Mouse (Mus musculus): ENCODE data around the gene Apc2. TPM values are rescaled to one million over a fixed set of nuclear protein-coding genes. Genes with fewer than 3 reads are reported as not detected.

Gene Apc2
- polyA plus RNA-seq, 1 experiment from 2014 or later, result 8.7 TPM

- Histone ChIP-seq H3K9me3 (ENCODE audit: control insufficient read depth, low read depth, low read length) (no peaks in the 10 kb centered on the region), H3K36me3 (ENCODE audit: control insufficient read depth, insufficient read depth, low read length) (no peaks in the 10 kb centered on the region), H3K27me3 (ENCODE audit: control insufficient read depth, insufficient read depth, low read length) (no peaks in the 10 kb centered on the region), H3K27ac (ENCODE audit: low read length) (no peak overlapping the region), H3K4me1 (ENCODE audit: control insufficient read depth, insufficient read depth, low read length) (no peaks in the 10 kb centered on the region), H3K9ac (replicated peaks; ENCODE audit: low read depth, low read length) (no peak overlapping the region), H3K4me3 (ENCODE audit: low read depth, low read length) (no peak overlapping the region), H3K4me2 (replicated peaks; ENCODE audit: low read depth, low read length) (no peak overlapping the region)
- no peak for ATAC-seq (ENCODE audit: insufficient number of reproducible peaks, insufficient read depth, low FRiP score, low read depth)
- WGBS, result 62% methylated on average over 6 of the region's 6 CpGs
Observed at GRCm38 (mm10) chr10:80365736-80366135, 70.0 kb downstream of the Apc2 start.

Small RNAs within 50 kb of the gene (microRNA-seq; reads per million reads assigned to microRNA genes)
- gene Mir6911, result not detected

Other genes starting within 250 kb of the Apc2 start
- 434 and 466 TPM in 2 replicates for gene Gpx4, start 248.8 kb upstream of the Apc2 start, polyA plus RNA-seq (2014; fragmentation: Nextera tagmentation; extraction: Ambion mirVana)
- gene Sbno2, start 190.4 kb upstream of the Apc2 start, polyA plus RNA-seq (2014; fragmentation: Nextera tagmentation; extraction: Ambion mirVana), result 13.2 and 15.7 TPM in 2 replicates
- gene Stk11, start 180.2 kb upstream of the Apc2 start, polyA plus RNA-seq (2014; fragmentation: Nextera tagmentation; extraction: Ambion mirVana), result 25.2 and 25.9 TPM in 2 replicates
- gene Atp5d, start 157.3 kb upstream of the Apc2 start, polyA plus RNA-seq (2014; fragmentation: Nextera tagmentation; extraction: Ambion mirVana), result 481 and 531 TPM in 2 replicates
- gene Cbarp, start 155.1 kb upstream of the Apc2 start, polyA plus RNA-seq (2014; fragmentation: Nextera tagmentation; extraction: Ambion mirVana), result 7.5 and 10.1 TPM in 2 replicates
- 29.3 and 32.1 TPM in 2 replicates for gene Midn, start 147.7 kb upstream of the Apc2 start, polyA plus RNA-seq (2014; fragmentation: Nextera tagmentation; extraction: Ambion mirVana)
- 92.7 and 105 TPM in 2 replicates for gene Cirbp, start 130.0 kb upstream of the Apc2 start, polyA plus RNA-seq (2014; fragmentation: Nextera tagmentation; extraction: Ambion mirVana)
- gene 1600002K03Rik, start 123.0 kb upstream of the Apc2 start, polyA plus RNA-seq (2014; fragmentation: Nextera tagmentation; extraction: Ambion mirVana), result 12.5 and 13.9 TPM in 2 replicates
- 12.2 and 12.5 TPM in 2 replicates for gene Efna2, start 116.5 kb upstream of the Apc2 start, polyA plus RNA-seq (2014; fragmentation: Nextera tagmentation; extraction: Ambion mirVana)
- gene Mum1, start 69.5 kb upstream of the Apc2 start, polyA plus RNA-seq (2014; fragmentation: Nextera tagmentation; extraction: Ambion mirVana), result 59.7 and 65.6 TPM in 2 replicates
- 337 and 355 TPM in 2 replicates for gene Ndufs7, start 46.9 kb upstream of the Apc2 start, polyA plus RNA-seq (2014; fragmentation: Nextera tagmentation; extraction: Ambion mirVana)
- 32.1 and 49.3 TPM in 2 replicates for gene Gamt, start 35.0 kb upstream of the Apc2 start, polyA plus RNA-seq (2014; fragmentation: Nextera tagmentation; extraction: Ambion mirVana)
- gene Dazap1, start 34.5 kb upstream of the Apc2 start, polyA plus RNA-seq (2014; fragmentation: Nextera tagmentation; extraction: Ambion mirVana), result 48.6 and 51.3 TPM in 2 replicates
- 1,120 and 1,227 TPM in 2 replicates for gene Rps15, start 3.5 kb upstream of the Apc2 start, polyA plus RNA-seq (2014; fragmentation: Nextera tagmentation; extraction: Ambion mirVana)
- gene 2310011J03Rik, start 24.6 kb downstream of the Apc2 start, polyA plus RNA-seq (2014; fragmentation: Nextera tagmentation; extraction: Ambion mirVana), result 39.6 and 43.0 TPM in 2 replicates
- 4.5 and 5.6 TPM in 2 replicates for gene Pcsk4, start 33.5 kb downstream of the Apc2 start, polyA plus RNA-seq (2014; fragmentation: Nextera tagmentation; extraction: Ambion mirVana)
- gene Reep6, start 34.0 kb downstream of the Apc2 start, polyA plus RNA-seq (2014; fragmentation: Nextera tagmentation; extraction: Ambion mirVana), result 18.0 and 18.5 TPM in 2 replicates
- gene Adamtsl5, start 52.4 kb downstream of the Apc2 start, polyA plus RNA-seq (2014; fragmentation: Nextera tagmentation; extraction: Ambion mirVana), result 13.6 and 13.8 TPM in 2 replicates
- 0.30 and 0.62 TPM in 2 replicates for gene Plk5, start 60.5 kb downstream of the Apc2 start, polyA plus RNA-seq (2014; fragmentation: Nextera tagmentation; extraction: Ambion mirVana)
- gene Mex3d, start 91.7 kb downstream of the Apc2 start, polyA plus RNA-seq (2014; fragmentation: Nextera tagmentation; extraction: Ambion mirVana), result 7.7 and 8.1 TPM in 2 replicates
- 194 and 200 TPM in 2 replicates for gene Mbd3, start 103.6 kb downstream of the Apc2 start, polyA plus RNA-seq (2014; fragmentation: Nextera tagmentation; extraction: Ambion mirVana)
- gene Uqcr11, start 110.9 kb downstream of the Apc2 start, polyA plus RNA-seq (2014; fragmentation: Nextera tagmentation; extraction: Ambion mirVana), result 645 and 784 TPM in 2 replicates
- 107 and 108 TPM in 2 replicates for gene Tcf3, start 137.7 kb downstream of the Apc2 start, polyA plus RNA-seq (2014; fragmentation: Nextera tagmentation; extraction: Ambion mirVana)
- 0.25 and 0.53 TPM in 2 replicates for gene Onecut3, start 198.9 kb downstream of the Apc2 start, polyA plus RNA-seq (2014; fragmentation: Nextera tagmentation; extraction: Ambion mirVana)
- 0.11 and 0.25 TPM in 2 replicates for gene Atp8b3, start 243.1 kb downstream of the Apc2 start, polyA plus RNA-seq (2014; fragmentation: Nextera tagmentation; extraction: Ambion mirVana)